Mouse (Mus musculus) layer of hippocampus, adult 9-10 months (tissue): ENCODE data around the gene Fgd3.

Source experiments
- DNase-seq: peaks from one replicate; pipeline ENCODE4 v3.0.0; 2022; ENCODE audit warnings: low spot score

Fgd3 gene

GRCm38 (mm10) chr13:49341012-49341830 lies 21.1 kb upstream of the Fgd3 start, which contains the start of gene Bicd2:
Gene Bicd2 (plus strand): TSS chr13:49341585.
- peak; percentile 93 for DNase-seq

GRCm38 (mm10) chr13:49338893-49339546 lies 18.9 kb upstream of the Fgd3 start:
- no peak for DNase-seq

DNA sequence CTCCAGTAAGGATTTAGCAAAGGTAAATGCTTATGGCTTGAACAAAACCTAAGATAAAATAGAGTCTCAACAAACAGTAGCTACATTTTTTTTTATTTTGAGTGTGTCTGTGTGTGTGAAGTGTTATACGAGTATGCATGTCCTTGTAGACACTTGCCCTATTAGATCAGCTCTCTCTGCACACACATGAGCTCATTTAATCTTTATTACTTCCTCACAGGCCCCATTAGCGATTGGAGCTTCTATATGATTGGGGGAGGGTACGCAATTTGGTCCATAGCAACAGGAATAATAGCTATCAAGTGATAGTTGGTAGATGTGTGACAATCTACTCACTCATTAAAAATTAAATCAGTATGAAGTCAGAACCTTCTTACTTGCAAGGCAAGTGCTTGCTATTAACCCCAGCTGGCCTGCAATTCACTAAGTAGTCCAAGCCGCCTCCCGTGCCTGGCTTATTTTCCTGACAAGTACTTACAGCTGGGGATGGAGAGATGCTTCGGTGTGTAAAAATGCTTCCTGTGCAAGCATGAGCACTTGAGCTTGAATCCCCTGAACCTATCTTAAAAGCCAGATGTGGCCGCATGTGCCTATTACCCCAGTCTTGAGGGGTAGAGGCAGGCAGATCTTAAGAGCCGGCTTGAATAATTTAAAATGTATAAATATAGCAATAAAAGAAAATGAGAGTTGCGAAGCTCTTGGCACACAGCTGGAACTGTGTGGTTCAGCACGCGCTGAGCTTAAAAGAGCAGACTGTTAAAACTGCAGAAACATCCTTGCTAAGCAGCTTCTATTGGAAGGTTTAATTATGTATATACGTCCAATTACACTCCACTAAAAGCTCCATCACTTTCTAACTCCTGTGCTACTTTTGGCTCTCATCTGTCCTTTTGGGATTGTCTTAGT lies 15.2 kb upstream of the Fgd3 start:
- DNase-seq: no peak

DNA sequence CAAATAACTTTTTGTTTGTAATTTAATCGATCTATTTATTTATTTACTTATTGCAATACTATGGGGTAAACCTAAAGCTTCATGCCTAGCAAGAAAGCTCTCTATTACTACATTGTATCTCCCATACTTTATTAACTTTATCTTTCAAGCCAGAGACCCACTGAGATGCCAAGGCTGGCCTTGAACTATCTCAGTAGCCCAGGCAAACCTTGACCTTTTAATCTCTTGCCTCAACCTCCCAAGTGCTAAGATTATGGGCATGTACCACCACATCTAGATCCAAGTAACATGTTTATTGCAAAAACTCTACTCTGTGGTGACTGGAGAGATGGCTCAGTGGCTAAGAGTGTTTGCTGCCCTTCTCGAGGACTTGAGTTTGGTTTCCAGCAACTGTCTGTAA lies 13.1 kb upstream of the Fgd3 start:
- DNase-seq: no peak

GRCm38 (mm10) chr13:49328101-49328500 lies 8.0 kb upstream of the Fgd3 start:
- no peak for DNase-seq

DNA sequence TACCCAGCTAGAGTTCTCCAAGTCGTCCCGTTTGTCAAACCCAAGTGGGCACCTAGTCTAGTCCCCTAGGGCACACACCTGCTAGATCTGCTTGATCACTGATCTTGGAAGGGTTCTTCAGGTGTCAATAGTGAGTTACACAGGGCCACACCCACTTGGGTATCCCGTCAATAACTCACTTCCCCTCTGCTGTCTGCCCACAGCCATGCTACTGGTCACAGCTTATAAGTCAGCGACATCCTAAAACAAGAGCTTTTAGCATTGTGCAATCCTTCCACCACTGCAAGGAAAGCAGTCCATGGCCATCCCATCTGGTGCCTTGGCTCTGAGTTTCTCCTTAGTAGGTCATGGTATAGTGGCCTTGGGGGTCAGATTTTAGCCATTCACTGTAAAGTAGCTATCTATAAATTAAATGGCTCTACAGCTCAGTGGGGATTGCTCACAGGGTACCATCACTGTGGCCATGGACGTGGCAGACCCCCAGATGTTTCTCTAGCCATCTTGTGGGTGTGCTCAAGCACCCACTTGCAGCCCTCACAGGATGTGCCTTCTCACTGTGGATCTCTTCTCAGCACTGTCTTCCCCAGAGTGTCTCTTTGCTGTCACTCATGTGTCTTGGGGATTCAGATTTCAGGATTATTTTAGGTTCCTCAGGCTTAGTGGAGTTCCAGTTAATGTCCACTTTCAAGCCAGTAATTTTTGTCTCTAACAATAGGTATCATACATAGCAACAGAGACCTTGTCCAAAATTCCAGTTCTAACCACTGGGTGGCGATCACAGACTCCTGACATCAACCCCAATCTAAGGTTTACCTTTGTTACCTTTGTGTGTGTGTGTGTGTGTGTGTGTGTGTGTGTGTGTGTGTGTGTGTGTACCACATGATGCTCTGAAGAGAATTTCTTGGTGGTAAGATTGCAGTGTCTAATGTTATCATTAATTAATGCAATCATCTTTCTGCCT lies 6.4 kb upstream of the Fgd3 start:
- peak; percentile 61 for DNase-seq

DNA sequence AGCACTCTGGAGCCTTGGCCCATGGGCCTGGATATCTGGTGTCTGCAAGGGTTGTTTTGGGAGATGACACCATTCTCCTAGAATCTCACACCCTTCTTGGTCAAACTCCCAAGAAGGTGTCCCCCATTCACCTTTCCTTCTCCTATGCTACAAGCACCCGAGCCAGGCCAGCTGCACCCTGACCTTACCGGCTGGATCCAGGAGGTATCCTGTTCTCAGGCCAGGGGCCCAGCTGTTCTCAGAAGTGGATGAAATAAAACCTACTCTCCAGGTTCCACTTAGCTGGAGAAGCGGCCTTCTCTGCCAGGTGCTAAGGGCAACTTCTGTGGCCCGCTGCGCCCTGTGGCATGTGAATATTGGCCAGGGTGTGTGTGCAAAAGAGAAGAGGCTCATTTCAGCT lies 4.8 kb upstream of the Fgd3 start:
- DNase-seq: no peak

GRCm38 (mm10) chr13:49322739-49323138 lies 2.6 kb upstream of the Fgd3 start:
- no peak for DNase-seq

DNA sequence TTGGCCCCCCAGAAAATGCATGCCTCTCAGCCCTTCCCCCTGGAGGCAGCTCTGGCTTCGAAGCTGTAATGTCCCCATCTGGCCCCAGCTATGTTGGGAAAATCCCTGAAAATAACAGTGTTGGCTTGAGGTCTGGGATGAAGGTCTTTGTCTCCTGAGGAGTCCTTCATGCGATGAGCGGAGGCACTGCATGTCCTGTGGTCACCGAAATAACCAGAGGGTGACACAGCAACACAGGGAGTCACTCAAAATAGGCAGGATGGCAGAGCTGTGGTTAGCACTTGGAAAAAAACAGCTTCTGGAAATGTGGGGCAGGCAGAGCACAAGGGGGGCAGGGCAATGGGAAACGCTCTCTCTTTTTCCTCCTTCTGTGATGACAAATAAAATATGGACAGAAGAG lies 2.1 kb upstream of the Fgd3 start:
- DNase-seq: no peak

DNA sequence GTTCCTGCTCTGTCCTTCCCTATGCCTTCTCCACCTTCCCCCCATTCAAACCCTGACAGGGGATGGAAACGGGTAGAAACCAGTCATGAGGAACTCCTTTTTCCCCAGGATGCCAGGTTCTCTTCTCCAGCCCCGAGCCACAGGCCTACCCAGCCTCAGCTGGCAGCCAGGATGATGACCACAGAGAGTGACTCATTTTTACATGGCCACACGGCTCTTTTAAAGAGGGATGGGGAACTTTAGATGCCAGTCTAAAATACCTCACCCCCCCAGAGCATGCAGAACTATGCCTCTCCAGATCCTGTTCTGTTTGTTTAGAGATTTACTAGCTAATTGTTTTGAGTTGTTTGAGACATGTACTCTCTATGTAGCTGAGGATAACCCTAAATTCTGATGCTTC lies 1.3 kb upstream of the Fgd3 start:
- no peak for DNase-seq

DNA sequence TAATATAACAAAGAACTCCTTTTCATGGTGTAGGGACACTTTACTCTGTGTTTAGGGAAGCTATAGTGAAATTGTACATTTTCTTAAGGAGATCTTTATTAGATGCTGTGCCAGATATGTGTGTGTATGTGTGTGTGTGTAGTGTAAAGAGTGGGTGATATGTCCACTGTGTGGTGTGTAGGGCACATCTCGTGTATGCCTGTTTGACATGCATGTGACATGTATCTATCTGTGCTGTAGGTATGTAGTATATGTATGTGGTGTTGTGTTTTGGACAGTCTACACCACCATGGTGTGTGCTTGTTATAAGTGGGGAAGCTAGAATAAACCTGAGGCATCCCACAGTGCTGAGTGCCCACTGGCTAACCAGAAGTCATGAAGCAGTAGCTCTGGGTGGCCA lies 403 bp upstream of the Fgd3 start:
- no peak for DNase-seq

- no peak for DNase-seq
Observed at GRCm38 (mm10) chr13:49317914-49318313, 2.2 kb downstream of the Fgd3 start.

- no peak for DNase-seq
Observed at GRCm38 (mm10) chr13:49317508-49317907, 2.6 kb downstream of the Fgd3 start.

GRCm38 (mm10) chr13:49316386-49317162 lies 3.5 kb downstream of the Fgd3 start:
- no peak for DNase-seq

- DNase-seq: no peak
Observed at GRCm38 (mm10) chr13:49311642-49312041, 8.5 kb downstream of the Fgd3 start.

DNA sequence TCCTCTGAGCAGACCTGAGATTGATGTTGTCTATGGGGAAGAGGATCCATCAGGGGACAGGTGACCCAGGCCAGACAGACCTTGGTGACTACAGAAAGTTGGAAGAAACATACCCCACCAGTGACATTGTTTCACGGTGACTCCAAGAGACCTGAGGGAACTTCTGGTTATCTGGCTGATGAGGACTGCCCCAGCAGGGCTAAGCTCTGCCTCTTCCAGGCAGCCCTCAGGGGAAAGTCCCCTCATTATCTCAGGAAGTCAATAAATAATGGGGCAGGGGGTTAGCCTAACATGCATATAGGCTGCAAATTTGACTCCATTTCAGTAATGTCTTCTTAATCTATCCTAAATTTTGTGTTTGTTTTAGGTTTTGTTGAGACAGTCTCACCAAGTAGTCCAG lies 10.6 kb downstream of the Fgd3 start:
- DNase-seq: no peak

GRCm38 (mm10) chr13:49308861-49309403 lies 11.2 kb downstream of the Fgd3 start:
- no peak for DNase-seq

DNA sequence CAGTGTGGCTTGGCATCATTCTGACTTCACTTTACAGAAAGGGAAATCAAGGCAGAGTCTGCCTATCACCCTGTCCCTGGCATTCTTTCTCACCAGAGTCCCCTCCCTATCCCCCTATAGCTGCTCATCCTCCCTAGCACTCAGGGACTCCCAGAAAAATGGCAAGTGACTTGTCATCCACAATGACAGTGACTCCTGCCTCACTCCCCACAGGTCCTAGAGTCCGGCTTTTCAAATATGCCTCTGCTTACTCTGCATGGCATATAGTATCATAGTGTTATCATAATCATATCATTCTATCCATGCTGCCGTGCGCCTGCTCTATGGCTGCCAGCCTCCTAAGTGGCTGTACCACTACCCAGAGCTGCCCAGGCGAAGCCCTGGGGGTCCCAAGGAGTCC lies 11.9 kb downstream of the Fgd3 start:
- no peak for DNase-seq

DNA sequence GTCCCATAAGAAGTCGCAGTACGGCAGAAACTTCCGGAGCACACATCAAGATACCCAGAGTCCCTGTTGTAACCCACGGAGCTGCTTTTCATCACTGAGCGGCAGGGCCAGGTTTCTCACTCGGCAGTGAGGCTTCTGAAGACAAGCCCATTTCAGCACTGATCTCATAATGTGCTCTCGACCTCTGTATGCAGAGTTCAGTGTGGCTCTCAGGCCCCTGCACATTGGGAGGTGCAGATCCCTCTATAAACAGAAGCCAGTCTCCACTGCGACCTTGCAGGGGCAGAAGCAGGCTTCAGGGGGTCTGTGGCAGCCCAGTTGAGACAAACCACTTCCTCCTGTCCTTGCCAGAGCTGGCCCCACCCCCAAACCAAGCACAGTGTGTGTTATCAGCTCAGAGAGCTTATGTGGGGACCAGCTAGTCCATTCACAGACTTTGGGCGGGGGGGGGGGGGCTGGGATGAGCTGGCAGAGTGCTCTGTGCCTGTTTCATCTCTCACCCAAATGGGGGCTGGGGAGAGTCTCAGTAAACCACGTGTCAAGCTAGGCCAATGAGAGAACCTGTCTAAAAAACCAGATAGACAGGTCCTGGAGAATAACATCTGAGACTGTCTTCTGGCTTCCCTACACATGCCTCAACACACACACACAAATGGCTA lies 12.7 kb downstream of the Fgd3 start:
- DNase-seq: no peak
